Mouse (Mus musculus) adrenal gland, adult (tissue): ENCODE measurements around the gene Smarcd3.

Source experiments
- DNase-seq, 2 experiments: peaks; one replicate each; pipeline ENCODE4 v3.0.0; 2022 to 2023; ENCODE audit warnings: low spot score in 1 of 2; ENCODE audit not compliant: inconsistent age in 2 of 2

The Smarcd3 gene

GRCm38 (mm10) chr5:24623986-24624821, at the start of gene Smarcd3:
Gene Smarcd3, minus strand, starts transcription at chr5:24624411.
- DNase-seq, result peak; percentile 60 to 74

GRCm38 (mm10) chr5:24661457-24661856, 37.2 kb upstream of the Smarcd3 start:
- no peak for DNase-seq

- DNase-seq, result no peak
These were observed 35.7 kb upstream of the Smarcd3 start for GRCm38 (mm10) chr5:24659708-24660423.

GRCm38 (mm10) chr5:24657113-24657512, 32.9 kb upstream of the Smarcd3 start:
- DNase-seq, result no peak

GRCm38 (mm10) chr5:24654491-24654890, 30.3 kb upstream of the Smarcd3 start:
- DNase-seq, result no peak

GRCm38 (mm10) chr5:24652780-24653179, 28.6 kb upstream of the Smarcd3 start:
- DNase-seq, result no peak

- peak; percentile 84 to 94 for DNase-seq
These were observed 27.8 kb upstream of the Smarcd3 start for GRCm38 (mm10) chr5:24651768-24652752.

GRCm38 (mm10) chr5:24651356-24651755, 27.1 kb upstream of the Smarcd3 start:
- no peak for DNase-seq

GRCm38 (mm10) chr5:24649701-24650100, 25.5 kb upstream of the Smarcd3 start:
- no peak for DNase-seq

- no peak for DNase-seq
These were observed 25.0 kb upstream of the Smarcd3 start for GRCm38 (mm10) chr5:24649231-24649630.

GRCm38 (mm10) chr5:24645454-24645853, 21.2 kb upstream of the Smarcd3 start:
- no peak for DNase-seq

GRCm38 (mm10) chr5:24639081-24639480, 14.9 kb upstream of the Smarcd3 start:
- DNase-seq, result no peak

- DNase-seq, result no peak
These were observed 13.9 kb upstream of the Smarcd3 start for GRCm38 (mm10) chr5:24638131-24638530.

GRCm38 (mm10) chr5:24636987-24637386, 12.8 kb upstream of the Smarcd3 start:
- DNase-seq, result no peak

GRCm38 (mm10) chr5:24635526-24636141, 11.4 kb upstream of the Smarcd3 start:
- DNase-seq, result no peak

- DNase-seq, result no peak
These were observed 10.9 kb upstream of the Smarcd3 start for GRCm38 (mm10) chr5:24635093-24635492.

GRCm38 (mm10) chr5:24629712-24630111, 5.5 kb upstream of the Smarcd3 start:
- DNase-seq, result no peak

- DNase-seq, result no peak
These were observed 560 bp upstream of the Smarcd3 start for GRCm38 (mm10) chr5:24624822-24625120.

GRCm38 (mm10) chr5:24623041-24623985, 898 bp downstream of the Smarcd3 start:
- no peak for DNase-seq
